9 mouse cellular contexts compared by ENCODE assay signal in genomic region chr1:35385430-35385829, GRCm38 (mm10).
DNase-seq lines count a peak whose midpoint lies in the region; ATAC-seq and TF ChIP-seq lines count a peak whose summit lies in the region.
"Had no signal": no experiment of that assay in that cellular context is flagged by ENCODE, and none has a peak within 500 bp of the region (broad histone marks: within the 10 kb centered on the region; RNA-seq: fewer than 3 reads in every experiment).

No protein-coding gene starts in this region.

- no peak overlapping the region for H3K9ac ChIP-seq in ES-Bruce4 (ENCODE audit: low read depth, poor library complexity, severe bottlenecking)
- no peak overlapping the region for H3K9ac ChIP-seq in heart, postnatal 0 days (replicated peaks; ENCODE audit: low read depth, low read length)
- H3K9ac ChIP-seq: midbrain, embryonic 12.5 days had no signal

- DNase-seq in adrenal gland, postnatal 14 days, result peak; percentile 93
- DNase-seq in embryonic facial prominence, embryonic 10.5 days (ENCODE audit: low spot score), result peak; percentile 79
- DNase-seq in heart, postnatal 0 days (ENCODE audit: low spot score), result peak; percentile 69
- peak; percentile 75 to 78 for DNase-seq in layer of hippocampus, postnatal 10 days (ENCODE audit: low spot score in 2 of 2)
- peak; percentile 4 to 54 for DNase-seq in spleen, adult 2 months (ENCODE audit: low read depth in 1 of 2, low spot score in 2 of 2)

- H3K27me3 ChIP-seq in ES-Bruce4 (ENCODE audit: control insufficient read depth, insufficient read depth, low read length, poor library complexity, severe bottlenecking), result no peaks in the 10 kb centered on the region
- no peaks in the 10 kb centered on the region for H3K27me3 ChIP-seq in embryonic facial prominence, embryonic 10.5 days (replicated peaks; ENCODE audit: low read depth, poor library complexity, severe bottlenecking)
- H3K27me3 ChIP-seq in heart, postnatal 0 days (ENCODE audit: control insufficient read depth, insufficient read depth, low read length), result no peaks in the 10 kb centered on the region
- H3K27me3 ChIP-seq in spleen, adult 2 months (ENCODE audit: control insufficient read depth, insufficient read depth, low read length), result no peaks in the 10 kb centered on the region
- H3K27me3 ChIP-seq: midbrain, embryonic 12.5 days had no signal

- no peaks in the 10 kb centered on the region for H3K9me3 ChIP-seq in ES-Bruce4 (replicated peaks; ENCODE audit: control insufficient read depth, insufficient read depth, low read length, poor library complexity, severe bottlenecking)
- H3K9me3 ChIP-seq in embryonic facial prominence, embryonic 10.5 days, result no peaks in the 10 kb centered on the region
- H3K9me3 ChIP-seq in heart, postnatal 0 days (replicated peaks; ENCODE audit: control insufficient read depth, low read length), result no peaks in the 10 kb centered on the region
- H3K9me3 ChIP-seq: midbrain, embryonic 12.5 days had no signal

- H3K4me1 ChIP-seq in ES-Bruce4 (ENCODE audit: control insufficient read depth, insufficient read depth, low read length), result no peaks in the 10 kb centered on the region
- H3K4me1 ChIP-seq in embryonic facial prominence, embryonic 10.5 days, result no peaks in the 10 kb centered on the region
- no peaks in the 10 kb centered on the region for H3K4me1 ChIP-seq in heart, postnatal 0 days (ENCODE audit: control insufficient read depth, insufficient read depth)
- no peaks in the 10 kb centered on the region for H3K4me1 ChIP-seq in spleen, adult 2 months (ENCODE audit: control insufficient read depth, insufficient read depth, insufficient read length)
- H3K4me1 ChIP-seq: midbrain, embryonic 12.5 days had no signal

- WGBS in embryonic facial prominence, embryonic 10.5 days, result 51% methylated on average over 9 of the region's 9 CpGs
- 16% methylated on average over 9 of the region's 9 CpGs for WGBS in heart, postnatal 0 days
- 47% methylated on average over 9 of the region's 9 CpGs for WGBS in spleen, adult 2 months

- TF ChIP-seq POLR2A in ES-Bruce4 (IDR thresholded peaks at IDR 0.05; ENCODE audit: insufficient read depth, low read length), result no peak
- TF ChIP-seq POLR2A in spleen, adult 2 months (IDR thresholded peaks at IDR 0.05; ENCODE audit: low read depth, low read length), result no peak

- H3K4me3 ChIP-seq in ES-Bruce4 (ENCODE audit: low read depth, low read length), result no peak overlapping the region
- H3K4me3 ChIP-seq in embryonic facial prominence, embryonic 10.5 days, result no peak overlapping the region
- H3K4me3 ChIP-seq in heart, postnatal 0 days (ENCODE audit: low read depth, low read length), result peak overlapping the region; percentile 22; the same call in 1 of the 2 replicates
- H3K4me3 ChIP-seq in spleen, adult 2 months (ENCODE audit: extremely low read depth, insufficient read depth, insufficient read length), result no peak overlapping the region
- H3K4me3 ChIP-seq: midbrain, embryonic 12.5 days had no signal

- TF ChIP-seq CTCF in ES-Bruce4 (IDR thresholded peaks at IDR 0.05; ENCODE audit: low read depth, low read length), result peak; percentile 92
- peak; percentile 92 for TF ChIP-seq CTCF in heart, postnatal 0 days (IDR thresholded peaks at IDR 0.05; ENCODE audit: low read depth)
- peak; percentile 65; the same call in 1 of the 2 replicates for TF ChIP-seq CTCF in spleen, adult 2 months (IDR thresholded peaks at IDR 0.05; ENCODE audit: extremely low read depth, insufficient read depth, insufficient read length, insufficient replicate concordance)

- peak overlapping the region; percentile 43 for H3K4me2 ChIP-seq in heart, postnatal 0 days (ENCODE audit: low read depth, low read length)
- H3K4me2 ChIP-seq: midbrain, embryonic 12.5 days had no signal

- ATAC-seq in heart, postnatal 0 days (ENCODE audit: insufficient read depth, low read depth), result peak; percentile 66
- ATAC-seq in megakaryocyte-erythroid progenitor cell, adult 5-6 weeks (replicated peaks; ENCODE audit: low FRiP score, low TSS enrichment, poor library complexity, severe bottlenecking), result 0 out of 2 replicates have a peak, but pooled peaks have one; percentile 55
- ATAC-seq in monocyte, adult 5-6 weeks (replicated peaks; ENCODE audit: insufficient number of reproducible peaks, low FRiP score, low TSS enrichment, poor library complexity, severe bottlenecking), result no peak

- H3K27ac ChIP-seq in ES-Bruce4 (ENCODE audit: insufficient read depth, low read length), result no peak overlapping the region
- no peak overlapping the region for H3K27ac ChIP-seq in embryonic facial prominence, embryonic 10.5 days (replicated peaks)
- H3K27ac ChIP-seq in heart, postnatal 0 days (ENCODE audit: low read depth), result no peak overlapping the region
- H3K27ac ChIP-seq in spleen, adult 2 months (ENCODE audit: insufficient read depth, low read length), result no peak overlapping the region
- H3K27ac ChIP-seq: midbrain, embryonic 12.5 days had no signal

- no peaks in the 10 kb centered on the region for H3K36me3 ChIP-seq in ES-Bruce4 (ENCODE audit: control insufficient read depth, insufficient read depth, low read length, poor library complexity, severe bottlenecking)
- no peaks in the 10 kb centered on the region for H3K36me3 ChIP-seq in embryonic facial prominence, embryonic 10.5 days (replicated peaks)
- H3K36me3 ChIP-seq in heart, postnatal 0 days (replicated peaks; ENCODE audit: control insufficient read depth, insufficient read depth, low read length), result no peaks in the 10 kb centered on the region
- H3K36me3 ChIP-seq in spleen, adult 2 months (ENCODE audit: control insufficient read depth, insufficient read depth, low read length), result no peaks in the 10 kb centered on the region
- H3K36me3 ChIP-seq: midbrain, embryonic 12.5 days had no signal

- TF ChIP-seq EP300 in ES-Bruce4 (IDR thresholded peaks at IDR 0.05; ENCODE audit: insufficient read depth, low read depth, low read length), result no peak
- no peak for TF ChIP-seq EP300 in heart, postnatal 0 days (IDR thresholded peaks at IDR 0.05; ENCODE audit: low read depth)

Comparison
In these comparisons a context has a peak if more than half of its experiments do, and no peak if none do; other contexts are left out.
1. DNase-seq: peak in every context shown above with its lines; median percentile 93 in adrenal gland, postnatal 14 days; 79 in embryonic facial prominence, embryonic 10.5 days; 76 in layer of hippocampus, postnatal 10 days; 69 in heart, postnatal 0 days; 29 in spleen, adult 2 months.